Mouse (Mus musculus) liver, embryonic 12.5 days (tissue): Measurements from ENCODE around the gene Cntnap5b. TPM values are rescaled to one million over a fixed set of nuclear protein-coding genes. Genes with fewer than 3 reads are reported as not detected.

Source experiments
- ATAC-seq: fragments of 200-750 bp; cut with Nextera tagmentation; 2 replicates; pipeline ENCODE4 v1.8.0; 2017; ENCODE audit warnings: moderate number of reproducible peaks, mild to moderate bottlenecking, moderate library complexity
- H3K27ac ChIP-seq: fragments of 300-500 bp; sonication (generic); 2 replicates; pipeline ENCODE4 v1.5.1; 2016; ENCODE audit warnings: mild to moderate bottlenecking
- H3K27me3 ChIP-seq: fragments of 300-500 bp; sonication (generic); replicated peaks from 2 replicates; pipeline ENCODE4 v1.6.1; 2016; ENCODE audit warnings: mild to moderate bottlenecking, moderate library complexity
- H3K36me3 ChIP-seq: fragments of 300-500 bp; sonication (generic); 2 replicates; pipeline ENCODE4 v1.6.1; 2016; ENCODE audit warnings: mild to moderate bottlenecking, moderate library complexity
- H3K4me1 ChIP-seq: fragments of 300-500 bp; sonication (generic); 2 replicates; pipeline ENCODE4 v1.6.1; 2016
- H3K4me2 ChIP-seq: fragments of 300-500 bp; sonication (generic); 2 replicates; pipeline ENCODE4 v1.6.1; 2016; ENCODE audit warnings: mild to moderate bottlenecking, moderate library complexity
- H3K4me3 ChIP-seq: fragments of 300-500 bp; sonication (generic); 2 replicates; pipeline ENCODE4 v1.5.1; 2016; ENCODE audit warnings: mild to moderate bottlenecking, moderate library complexity
- H3K9ac ChIP-seq: fragments of 300-500 bp; sonication (generic); 2 replicates; pipeline ENCODE4 v1.6.1; 2016; ENCODE audit warnings: mild to moderate bottlenecking, moderate library complexity
- H3K9me3 ChIP-seq: fragments of 300-500 bp; sonication (generic); replicated peaks from 2 replicates; pipeline ENCODE4 v1.6.1; 2016; ENCODE audit warnings: mild to moderate bottlenecking, moderate library complexity
- WGBS: fragments of 180-500 bp; shearing (Covaris S2); methylation state at CpG from one replicate; pipeline ENCODE4 v1.1.7; 2016; ENCODE audit not compliant: insufficient replicate concordance; 5-methylcytosine and 5-hydroxymethylcytosine counted together
- polyA plus RNA-seq: library from polyadenylated mRNA; unstranded; fragments of >200 nt; fragmentation: Nextera tagmentation; extraction: Ambion mirVana; gene quantifications from 2 replicates; pipeline ENCODE4 v1.2.1, GENCODE M21; 2016

Cntnap5b gene
- polyA plus RNA-seq, 1 experiment from 2014 or later = not detected

- no peak overlapping the region for H3K4me3 ChIP-seq
These were observed 479.4 kb downstream of the Cntnap5b start for GRCm38 (mm10) chr1:100251964-100252363.

GRCm38 (mm10) chr1:100310687-100311086 lies 538.1 kb downstream of the Cntnap5b start:
- no peaks in the 10 kb centered on the region for H3K9me3 ChIP-seq
- ATAC-seq = no peak
- H3K36me3 ChIP-seq = no peaks in the 10 kb centered on the region
- 68% methylated on average over 1 of the region's 1 CpGs for WGBS
- no peaks in the 10 kb centered on the region for H3K27me3 ChIP-seq
- no peak overlapping the region for H3K4me2 ChIP-seq
- H3K9ac ChIP-seq = no peak overlapping the region
- no peak overlapping the region for H3K4me3 ChIP-seq
- no peak overlapping the region for H3K27ac ChIP-seq
- no peaks in the 10 kb centered on the region for H3K4me1 ChIP-seq

More at GRCm38 (mm10) chr1:100251964-100252363, 479.4 kb downstream of the Cntnap5b start:
- H3K4me1 ChIP-seq = no peaks in the 10 kb centered on the region
- no peak overlapping the region for H3K9ac ChIP-seq
- H3K27ac ChIP-seq = no peak overlapping the region
- no peak overlapping the region for H3K4me2 ChIP-seq
- ATAC-seq = no peak
- H3K36me3 ChIP-seq = no peaks in the 10 kb centered on the region
- no peaks in the 10 kb centered on the region for H3K9me3 ChIP-seq
- H3K27me3 ChIP-seq = no peaks in the 10 kb centered on the region

GRCm38 (mm10) chr1:100331066-100331465 lies 558.5 kb downstream of the Cntnap5b start:
- Histone ChIP-seq H3K36me3 (no peaks in the 10 kb centered on the region), H3K9me3 (no peaks in the 10 kb centered on the region), H3K4me2 (no peak overlapping the region), H3K27ac (no peak overlapping the region), H3K4me1 (no peaks in the 10 kb centered on the region), H3K4me3 (no peak overlapping the region), H3K9ac (no peak overlapping the region), H3K27me3 (no peaks in the 10 kb centered on the region)
- no peak for ATAC-seq
- WGBS = 58% methylated on average over 3 of the region's 3 CpGs

- H3K4me2 ChIP-seq = no peak overlapping the region
These were observed 597.0 kb downstream of the Cntnap5b start for GRCm38 (mm10) chr1:100369415-100370113.

GRCm38 (mm10) chr1:100386252-100386651 lies 613.7 kb downstream of the Cntnap5b start:
- Histone ChIP-seq H3K27ac (no peak overlapping the region), H3K27me3 (no peaks in the 10 kb centered on the region), H3K4me2 (no peak overlapping the region), H3K36me3 (no peaks in the 10 kb centered on the region), H3K4me1 (no peaks in the 10 kb centered on the region), H3K9ac (no peak overlapping the region), H3K4me3 (no peak overlapping the region), H3K9me3 (no peaks in the 10 kb centered on the region)
- ATAC-seq = no peak
- 52% methylated on average over 1 of the region's 1 CpGs for WGBS

More at GRCm38 (mm10) chr1:100369415-100370113, 597.0 kb downstream of the Cntnap5b start:
- no peaks in the 10 kb centered on the region for H3K4me1 ChIP-seq
- no peaks in the 10 kb centered on the region for H3K27me3 ChIP-seq
- WGBS = 65% methylated on average over 5 of the region's 5 CpGs
- no peak for ATAC-seq
- no peak overlapping the region for H3K9ac ChIP-seq
- no peaks in the 10 kb centered on the region for H3K36me3 ChIP-seq
- no peak overlapping the region for H3K4me3 ChIP-seq
- no peaks in the 10 kb centered on the region for H3K9me3 ChIP-seq
- no peak overlapping the region for H3K27ac ChIP-seq

- H3K9me3 ChIP-seq = no peaks in the 10 kb centered on the region
- no peak overlapping the region for H3K9ac ChIP-seq
- H3K27me3 ChIP-seq = no peaks in the 10 kb centered on the region
- no peak overlapping the region for H3K4me2 ChIP-seq
- no peak overlapping the region for H3K27ac ChIP-seq
- H3K4me3 ChIP-seq = no peak overlapping the region
- no peaks in the 10 kb centered on the region for H3K36me3 ChIP-seq
- no peaks in the 10 kb centered on the region for H3K4me1 ChIP-seq
- no peak for ATAC-seq
These were observed 621.5 kb downstream of the Cntnap5b start for GRCm38 (mm10) chr1:100394034-100394433.

GRCm38 (mm10) chr1:100416658-100417224 lies 644.2 kb downstream of the Cntnap5b start:
- ATAC-seq = no peak
- Histone ChIP-seq H3K4me3 (no peak overlapping the region), H3K9me3 (no peaks in the 10 kb centered on the region), H3K4me1 (no peaks in the 10 kb centered on the region), H3K9ac (no peak overlapping the region), H3K27me3 (no peaks in the 10 kb centered on the region), H3K4me2 (no peak overlapping the region), H3K27ac (no peak overlapping the region), H3K36me3 (no peaks in the 10 kb centered on the region)

- no peak overlapping the region for H3K4me3 ChIP-seq
- no peaks in the 10 kb centered on the region for H3K36me3 ChIP-seq
- H3K9ac ChIP-seq = no peak overlapping the region
- H3K4me1 ChIP-seq = no peaks in the 10 kb centered on the region
- H3K9me3 ChIP-seq = no peaks in the 10 kb centered on the region
- H3K4me2 ChIP-seq = no peak overlapping the region
- H3K27me3 ChIP-seq = no peaks in the 10 kb centered on the region
- H3K27ac ChIP-seq = no peak overlapping the region
- 66% methylated on average over 1 of the region's 1 CpGs for WGBS
- no peak for ATAC-seq
These were observed 657.6 kb downstream of the Cntnap5b start for GRCm38 (mm10) chr1:100430038-100430774.

GRCm38 (mm10) chr1:100463877-100464276 lies 691.3 kb downstream of the Cntnap5b start:
- WGBS = 79% methylated on average over 2 of the region's 2 CpGs
- H3K4me1 ChIP-seq = no peaks in the 10 kb centered on the region
- no peak for ATAC-seq
- H3K9me3 ChIP-seq = no peaks in the 10 kb centered on the region
- no peaks in the 10 kb centered on the region for H3K36me3 ChIP-seq
- H3K9ac ChIP-seq = no peak overlapping the region
- H3K4me3 ChIP-seq = no peak overlapping the region
- no peak overlapping the region for H3K4me2 ChIP-seq
- H3K27me3 ChIP-seq = no peaks in the 10 kb centered on the region
- no peak overlapping the region for H3K27ac ChIP-seq

GRCm38 (mm10) chr1:100465226-100465625 lies 692.7 kb downstream of the Cntnap5b start:
- WGBS = 41% methylated on average over 1 of the region's 1 CpGs
- no peak overlapping the region for H3K9ac ChIP-seq
- ATAC-seq = no peak

GRCm38 (mm10) chr1:100467595-100467994 lies 695.0 kb downstream of the Cntnap5b start:
- no peak overlapping the region for H3K4me3 ChIP-seq
- H3K9ac ChIP-seq = no peak overlapping the region
- H3K27ac ChIP-seq = no peak overlapping the region
- H3K36me3 ChIP-seq = no peaks in the 10 kb centered on the region
- ATAC-seq = no peak
- H3K27me3 ChIP-seq = no peaks in the 10 kb centered on the region
- H3K4me1 ChIP-seq = no peaks in the 10 kb centered on the region
- WGBS = 57% methylated on average over 1 of the region's 1 CpGs
- no peaks in the 10 kb centered on the region for H3K9me3 ChIP-seq
- H3K4me2 ChIP-seq = no peak overlapping the region

More at GRCm38 (mm10) chr1:100465226-100465625, 692.7 kb downstream of the Cntnap5b start:
- H3K4me2 ChIP-seq = no peak overlapping the region
- no peak overlapping the region for H3K27ac ChIP-seq
- H3K9me3 ChIP-seq = no peaks in the 10 kb centered on the region
- no peaks in the 10 kb centered on the region for H3K4me1 ChIP-seq
- H3K27me3 ChIP-seq = no peaks in the 10 kb centered on the region
- H3K36me3 ChIP-seq = no peaks in the 10 kb centered on the region
- no peak overlapping the region for H3K4me3 ChIP-seq

GRCm38 (mm10) chr1:100509866-100510265 lies 737.3 kb downstream of the Cntnap5b start:
- H3K27me3 ChIP-seq = no peaks in the 10 kb centered on the region
- H3K4me2 ChIP-seq = no peak overlapping the region
- no peaks in the 10 kb centered on the region for H3K4me1 ChIP-seq
- no peaks in the 10 kb centered on the region for H3K9me3 ChIP-seq
- H3K27ac ChIP-seq = no peak overlapping the region
- no peak overlapping the region for H3K4me3 ChIP-seq
- ATAC-seq = no peak
- no peak overlapping the region for H3K9ac ChIP-seq
- H3K36me3 ChIP-seq = no peaks in the 10 kb centered on the region
